Mouse (Mus musculus) erythroblast, embryonic 14.5 days (primary cell): ENCODE measurements around the gene Spats2l.

Source experiments
- GATA1 ChIP-seq: IDR thresholded peaks from 2 replicates; pipeline ENCODE4 v1.6.1; 2012; ENCODE audit warnings: low read length, inconsistent platforms, mixed read lengths
- TAL1 ChIP-seq: IDR thresholded peaks from 3 replicates; pipeline ENCODE4 v1.6.1; 2012; ENCODE audit warnings: low read length, inconsistent platforms, mixed read lengths

DNA sequence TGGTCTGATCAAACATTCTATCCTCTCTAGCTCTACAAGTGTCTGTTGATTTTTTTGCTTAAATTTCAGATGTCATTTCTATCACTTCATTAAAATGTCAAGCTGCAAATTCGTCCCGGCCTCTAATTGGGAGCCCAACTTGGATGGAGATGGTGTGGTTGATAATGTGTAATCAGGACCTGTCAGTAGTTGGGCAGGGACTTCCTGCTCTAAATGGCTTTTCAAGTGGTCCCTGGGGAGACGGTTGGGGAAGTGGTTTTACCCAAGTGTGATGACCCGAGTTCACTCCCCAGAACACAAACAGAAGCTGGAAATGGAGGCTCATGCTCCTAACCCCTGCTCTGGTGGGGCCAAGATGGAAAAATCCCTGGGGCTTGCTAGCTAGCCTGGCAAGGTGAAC lies 36.3 kb downstream of the Spats2l start:
- TF ChIP-seq GATA1 (no peak), TAL1 (no peak)
